Mouse (Mus musculus) stomach, postnatal 0 days (tissue): ENCODE results near the gene Pin1. TPM values are rescaled to one million over a fixed set of nuclear protein-coding genes. Genes with fewer than 3 reads are reported as not detected.

ENCODE experiments used
- ATAC-seq: fragments of 200-750 bp; cut with Nextera tagmentation; 2 replicates; pipeline ENCODE4 v1.8.0; 2017; ENCODE audit not compliant: low FRiP score, low TSS enrichment
- DNase-seq: peaks from one replicate; pipeline ENCODE4 v3.0.0-alpha.2; 2016; ENCODE audit warnings: low spot score
- H3K27ac ChIP-seq: fragments of 300-500 bp; sonication (generic); replicated peaks from 2 replicates; pipeline ENCODE4 v1.5.1; 2014; ENCODE audit warnings: mild to moderate bottlenecking, control low read depth
- H3K27me3 ChIP-seq: fragments of 300-500 bp; sonication (generic); 2 replicates; pipeline ENCODE4 v1.6.1; 2014; ENCODE audit warnings: low read length; ENCODE audit not compliant: control insufficient read depth, insufficient read depth
- H3K36me3 ChIP-seq: fragments of 300-500 bp; sonication (generic); 2 replicates; pipeline ENCODE4 v1.6.1; 2014; ENCODE audit warnings: low read length, mixed read lengths; ENCODE audit not compliant: control insufficient read depth, insufficient read depth
- H3K4me1 ChIP-seq: fragments of 300-500 bp; sonication (generic); replicated peaks from 2 replicates; pipeline ENCODE4 v1.6.1; 2014; ENCODE audit warnings: antibody characterized with exemption; ENCODE audit not compliant: control insufficient read depth, insufficient read depth
- H3K4me2 ChIP-seq: fragments of 300-500 bp; sonication (generic); replicated peaks from 2 replicates; pipeline ENCODE4 v1.6.1; 2014; ENCODE audit warnings: low read depth, mild to moderate bottlenecking, control low read depth, moderate library complexity
- H3K4me3 ChIP-seq: fragments of 300-500 bp; sonication (generic); 2 replicates; pipeline ENCODE4 v1.5.1; 2014; ENCODE audit warnings: low read depth, low read length, control low read depth
- H3K9ac ChIP-seq: fragments of 300-500 bp; sonication (generic); 2 replicates; pipeline ENCODE4 v1.6.1; 2014; ENCODE audit warnings: mild to moderate bottlenecking, low read length, control low read depth, mixed read lengths
- H3K9me3 ChIP-seq: fragments of 300-500 bp; sonication (generic); 2 replicates; pipeline ENCODE4 v1.6.1; 2016; ENCODE audit warnings: low read length; ENCODE audit not compliant: control insufficient read depth
- CTCF ChIP-seq: IDR thresholded peaks from 2 replicates; pipeline ENCODE4 v1.5.1; 2016; ENCODE audit warnings: antibody characterized with exemption, low read depth, mild to moderate bottlenecking, moderate library complexity
- EP300 ChIP-seq: optimal IDR thresholded peaks from 2 replicates; pipeline ENCODE3; 2016; ENCODE audit warnings: antibody characterized with exemption
- WGBS: fragments of 180-500 bp; shearing (Covaris S2); extraction: QIAGEN DNeasy Blood & Tissue Kit; methylation state at CpG from one replicate; pipeline ENCODE4 v1.1.7; 2014; 5-methylcytosine and 5-hydroxymethylcytosine counted together
- polyA plus RNA-seq: library from polyadenylated mRNA; unstranded; fragments of >200 nt; fragmentation: Nextera tagmentation; extraction: Ambion mirVana; gene quantifications from 2 replicates; pipeline ENCODE4 v1.2.1, GENCODE M21; 2015

Pin1 gene
- polyA plus RNA-seq, 1 experiment from 2014 or later, result 28.7 TPM

GRCm38 (mm10) chr9:20672047-20672446, 20.2 kb downstream of the Pin1 start:
- Histone ChIP-seq H3K36me3 (no peaks in the 10 kb centered on the region), H3K4me1 (no peaks in the 10 kb centered on the region), H3K9ac (no peak overlapping the region), H3K27me3 (no peaks in the 10 kb centered on the region), H3K4me2 (no peak overlapping the region), H3K4me3 (no peak overlapping the region), H3K9me3 (no peaks in the 10 kb centered on the region), H3K27ac (no peak overlapping the region)
- ATAC-seq (0 out of 2 replicates have a peak, but pooled peaks have one; percentile 36), DNase-seq (no peak)
- no peak for TF ChIP-seq CTCF
- TF ChIP-seq EP300, result no peak
- WGBS, result 77% methylated on average over 16 of the region's 16 CpGs

GRCm38 (mm10) chr9:20677892-20678291, 26.0 kb downstream of the Pin1 start:
- no peak overlapping the region for H3K27ac ChIP-seq
- TF ChIP-seq EP300, result no peak
- no peaks in the 10 kb centered on the region for H3K36me3 ChIP-seq
- WGBS, result 85% methylated on average over 12 of the region's 12 CpGs
- ATAC-seq (no peak), DNase-seq (no peak)
- H3K9me3 ChIP-seq, result no peaks in the 10 kb centered on the region
- H3K9ac ChIP-seq, result no peak overlapping the region
- H3K4me1 ChIP-seq, result no peaks in the 10 kb centered on the region
- no peak overlapping the region for H3K4me3 ChIP-seq
- H3K27me3 ChIP-seq, result no peaks in the 10 kb centered on the region
- H3K4me2 ChIP-seq, result no peak overlapping the region

GRCm38 (mm10) chr9:20680378-20680958, 28.6 kb downstream of the Pin1 start:
- no peak overlapping the region for H3K4me2 ChIP-seq
- H3K36me3 ChIP-seq, result no peaks in the 10 kb centered on the region
- no peak overlapping the region for H3K9ac ChIP-seq
- H3K27me3 ChIP-seq, result no peaks in the 10 kb centered on the region
- ATAC-seq (no peak), DNase-seq (no peak)
- no peaks in the 10 kb centered on the region for H3K4me1 ChIP-seq
- no peak for TF ChIP-seq EP300
- TF ChIP-seq CTCF, result no peak
- WGBS, result 77% methylated on average over 9 of the region's 9 CpGs
- no peak overlapping the region for H3K4me3 ChIP-seq
- no peak overlapping the region for H3K27ac ChIP-seq
- no peaks in the 10 kb centered on the region for H3K9me3 ChIP-seq

GRCm38 (mm10) chr9:20681546-20682388, 29.9 kb downstream of the Pin1 start:
- no peaks in the 10 kb centered on the region for H3K27me3 ChIP-seq
- H3K9ac ChIP-seq, result no peak overlapping the region
- ATAC-seq (no peak), DNase-seq (no peak)
- H3K4me2 ChIP-seq, result no peak overlapping the region
- H3K4me1 ChIP-seq, result no peaks in the 10 kb centered on the region
- TF ChIP-seq CTCF (no peak), EP300 (no peak)
- 56% methylated on average over 6 of the region's 7 CpGs for WGBS
- no peaks in the 10 kb centered on the region for H3K9me3 ChIP-seq
- no peaks in the 10 kb centered on the region for H3K36me3 ChIP-seq
- H3K27ac ChIP-seq, result no peak overlapping the region
- no peak overlapping the region for H3K4me3 ChIP-seq

GRCm38 (mm10) chr9:20682389-20682722, 30.5 kb downstream of the Pin1 start:
- Histone ChIP-seq H3K27me3 (no peaks in the 10 kb centered on the region), H3K4me1 (no peaks in the 10 kb centered on the region), H3K4me2 (no peak overlapping the region), H3K9me3 (no peaks in the 10 kb centered on the region), H3K36me3 (no peaks in the 10 kb centered on the region), H3K27ac (no peak overlapping the region), H3K4me3 (no peak overlapping the region), H3K9ac (no peak overlapping the region)
- ATAC-seq (no peak), DNase-seq (no peak)
- WGBS, result 74% methylated on average over 2 of the region's 2 CpGs
- no peak for TF ChIP-seq EP300
- no peak for TF ChIP-seq CTCF
